Mouse (Mus musculus) midbrain, postnatal 0 days (tissue): ENCODE data around the gene Acss1. TPM values are rescaled to one million over a fixed set of nuclear protein-coding genes. Genes with fewer than 3 reads are reported as not detected.

Experiments used
- ATAC-seq: fragments of 200-750 bp; cut with Nextera tagmentation; 2 replicates; pipeline ENCODE4 v1.8.0; 2017; ENCODE audit warnings: moderate number of reproducible peaks, mild to moderate bottlenecking, moderate TSS enrichment, moderate library complexity; ENCODE audit not compliant: low FRiP score
- DNase-seq: peaks from one replicate; pipeline ENCODE4 v3.0.0-alpha.2; 2015; ENCODE audit warnings: low spot score
- H3K27ac ChIP-seq: fragments of 300-500 bp; sonication (generic); 2 replicates; pipeline ENCODE4 v1.5.1; 2014; ENCODE audit warnings: low read depth, mild to moderate bottlenecking, low read length, mixed read lengths
- H3K27me3 ChIP-seq: fragments of 300-500 bp; sonication (generic); 2 replicates; pipeline ENCODE4 v1.6.1; 2014; ENCODE audit warnings: low read length, control low read depth, mixed read lengths; ENCODE audit not compliant: insufficient read depth
- H3K36me3 ChIP-seq: fragments of 300-500 bp; sonication (generic); 2 replicates; pipeline ENCODE4 v1.6.1; 2014; ENCODE audit warnings: low read length, control low read depth, mixed read lengths; ENCODE audit not compliant: insufficient read depth
- H3K4me1 ChIP-seq: fragments of 300-500 bp; sonication (generic); 2 replicates; pipeline ENCODE4 v1.6.1; 2014; ENCODE audit warnings: mild to moderate bottlenecking, control low read depth, antibody characterized with exemption, low read length, mixed read lengths; ENCODE audit not compliant: insufficient read depth
- H3K4me2 ChIP-seq: fragments of 300-500 bp; sonication (generic); 2 replicates; pipeline ENCODE4 v1.6.1; 2014; ENCODE audit warnings: low read depth, mild to moderate bottlenecking, low read length, mixed read lengths; ENCODE audit not compliant: poor library complexity, severe bottlenecking
- H3K4me3 ChIP-seq: fragments of 300-500 bp; sonication (generic); 2 replicates; pipeline ENCODE4 v1.5.1; 2014; ENCODE audit warnings: low read depth, mild to moderate bottlenecking, low read length, moderate library complexity
- H3K9ac ChIP-seq: fragments of 300-500 bp; sonication (generic); replicated peaks from 2 replicates; pipeline ENCODE4 v1.6.1; 2014; ENCODE audit warnings: mild to moderate bottlenecking, low read length, moderate library complexity, mixed read lengths; ENCODE audit not compliant: poor library complexity, severe bottlenecking
- H3K9me3 ChIP-seq: fragments of 300-500 bp; sonication (generic); 2 replicates; pipeline ENCODE4 v1.6.1; 2016; ENCODE audit warnings: low read length, control low read depth
- CTCF ChIP-seq: IDR thresholded peaks from 2 replicates; pipeline ENCODE4 v1.5.1; 2016; ENCODE audit warnings: antibody characterized with exemption, mild to moderate bottlenecking
- WGBS: fragments of 180-500 bp; shearing (Covaris S2); extraction: QIAGEN DNeasy Blood & Tissue Kit; methylation state at CpG from one replicate; pipeline ENCODE4 v1.1.7; 2014; 5-methylcytosine and 5-hydroxymethylcytosine counted together
- polyA plus RNA-seq: library from polyadenylated mRNA; unstranded; fragments of >200 nt; fragmentation: Nextera tagmentation; extraction: Ambion mirVana; gene quantifications from 2 replicates; pipeline ENCODE4 v1.2.1, GENCODE M21; 2015
- total RNA-seq: library from RNA; depleted of rRNA; stranded (reverse); fragments of >200 nt; gene quantifications from 2 replicates; pipeline ENCODE4 v1.2.3, GENCODE M21; 2014; rRNA removed

Gene Acss1
- total and polyA plus RNA-seq, 2 experiments from 2014 or later = 14.5 to 22.7 TPM

DNA sequence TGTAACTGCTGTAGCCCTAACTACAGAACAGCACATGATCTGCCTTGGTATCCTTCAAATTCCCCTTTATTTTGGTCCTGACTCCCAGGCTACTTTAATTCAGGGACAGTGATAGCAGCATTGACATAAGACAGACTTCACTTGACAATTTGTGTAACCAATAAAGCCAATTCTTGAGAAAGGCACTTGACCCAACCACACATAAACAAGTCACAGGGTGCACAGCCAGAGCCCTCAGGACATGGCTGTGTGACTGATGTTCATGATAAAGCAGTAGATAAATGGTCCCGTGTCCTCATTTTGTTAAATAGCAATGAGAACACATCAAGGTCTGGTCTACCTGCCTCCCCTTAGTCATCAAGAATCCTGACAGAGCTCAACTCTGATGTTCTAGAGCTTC, 88.7 kb downstream of the Acss1 start:
- no peak overlapping the region for H3K4me2 ChIP-seq
- 96% methylated on average over 1 of the region's 1 CpGs for WGBS
- no peaks in the 10 kb centered on the region for H3K27me3 ChIP-seq
- H3K9me3 ChIP-seq = no peaks in the 10 kb centered on the region
- DNase-seq (no peak), ATAC-seq (no peak)
- no peak overlapping the region for H3K4me3 ChIP-seq
- no peak overlapping the region for H3K9ac ChIP-seq
- no peak for TF ChIP-seq CTCF
- no peak overlapping the region for H3K27ac ChIP-seq
- H3K4me1 ChIP-seq = no peaks in the 10 kb centered on the region
- H3K36me3 ChIP-seq = peaks cover 22% of the 10 kb centered on the region

GRCm38 (mm10) chr2:150578603-150579002, 89.7 kb downstream of the Acss1 start:
- TF ChIP-seq CTCF = no peak
- Histone ChIP-seq H3K4me1 (no peaks in the 10 kb centered on the region), H3K4me2 (no peak overlapping the region), H3K9me3 (no peaks in the 10 kb centered on the region), H3K9ac (no peak overlapping the region), H3K27me3 (no peaks in the 10 kb centered on the region), H3K4me3 (no peak overlapping the region), H3K27ac (no peak overlapping the region), H3K36me3 (peaks cover 11% of the 10 kb centered on the region)
- DNase-seq (no peak), ATAC-seq (no peak)
- WGBS = 86% methylated on average over 5 of the region's 5 CpGs

DNA sequence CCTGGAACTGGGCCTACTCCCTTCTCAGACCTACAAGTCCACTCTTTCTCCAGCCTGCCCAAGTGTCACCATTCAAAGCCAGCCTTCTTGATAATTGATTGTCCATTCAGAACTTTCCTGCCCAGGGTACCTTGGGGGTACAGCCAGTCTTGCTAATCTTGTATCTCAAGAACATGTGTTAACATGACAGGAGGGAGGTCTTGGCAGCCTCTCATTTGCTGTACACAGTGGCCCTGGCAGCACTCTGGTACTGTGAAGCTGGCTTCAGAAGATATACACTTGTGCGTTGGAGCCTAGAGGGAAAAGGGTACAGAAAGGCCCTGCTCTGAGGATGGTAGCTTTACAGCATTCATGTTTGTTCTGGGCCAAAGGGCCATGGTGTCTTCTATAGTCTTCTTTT, 92.0 kb downstream of the Acss1 start:
- Histone ChIP-seq H3K9ac (no peak overlapping the region), H3K9me3 (no peaks in the 10 kb centered on the region), H3K4me1 (no peaks in the 10 kb centered on the region), H3K27me3 (no peaks in the 10 kb centered on the region), H3K4me2 (no peak overlapping the region), H3K36me3 (0 out of 2 replicates have a peak, but pooled peaks cover 5% of the 10 kb centered on the region), H3K4me3 (no peak overlapping the region), H3K27ac (no peak overlapping the region)
- no peak for DNase-seq
- no peak for ATAC-seq
- WGBS = 100% methylated on average over 1 of the region's 1 CpGs
- TF ChIP-seq CTCF = no peak

GRCm38 (mm10) chr2:150572463-150572862, 95.8 kb downstream of the Acss1 start:
- WGBS = 96% methylated on average over 3 of the region's 3 CpGs
- no peak for TF ChIP-seq CTCF

GRCm38 (mm10) chr2:150570761-150571160, 97.5 kb downstream of the Acss1 start:
- H3K4me3 ChIP-seq = no peak overlapping the region
- no peak for TF ChIP-seq CTCF
- 86% methylated on average over 2 of the region's 2 CpGs for WGBS
- no peak overlapping the region for H3K27ac ChIP-seq
- H3K9me3 ChIP-seq = no peaks in the 10 kb centered on the region
- H3K27me3 ChIP-seq = no peaks in the 10 kb centered on the region
- H3K4me2 ChIP-seq = no peak overlapping the region
- H3K4me1 ChIP-seq = no peaks in the 10 kb centered on the region
- no peak for ATAC-seq
- no peak overlapping the region for H3K9ac ChIP-seq
- no peak for DNase-seq
- no peaks in the 10 kb centered on the region for H3K36me3 ChIP-seq

More at GRCm38 (mm10) chr2:150572463-150572862, 95.8 kb downstream of the Acss1 start:
- Histone ChIP-seq H3K9ac (no peak overlapping the region), H3K27me3 (no peaks in the 10 kb centered on the region), H3K9me3 (no peaks in the 10 kb centered on the region), H3K36me3 (0 out of 2 replicates have a peak, but pooled peaks cover 5% of the 10 kb centered on the region), H3K4me3 (no peak overlapping the region), H3K4me2 (no peak overlapping the region), H3K27ac (no peak overlapping the region), H3K4me1 (no peaks in the 10 kb centered on the region)
- DNase-seq (no peak), ATAC-seq (no peak)

DNA sequence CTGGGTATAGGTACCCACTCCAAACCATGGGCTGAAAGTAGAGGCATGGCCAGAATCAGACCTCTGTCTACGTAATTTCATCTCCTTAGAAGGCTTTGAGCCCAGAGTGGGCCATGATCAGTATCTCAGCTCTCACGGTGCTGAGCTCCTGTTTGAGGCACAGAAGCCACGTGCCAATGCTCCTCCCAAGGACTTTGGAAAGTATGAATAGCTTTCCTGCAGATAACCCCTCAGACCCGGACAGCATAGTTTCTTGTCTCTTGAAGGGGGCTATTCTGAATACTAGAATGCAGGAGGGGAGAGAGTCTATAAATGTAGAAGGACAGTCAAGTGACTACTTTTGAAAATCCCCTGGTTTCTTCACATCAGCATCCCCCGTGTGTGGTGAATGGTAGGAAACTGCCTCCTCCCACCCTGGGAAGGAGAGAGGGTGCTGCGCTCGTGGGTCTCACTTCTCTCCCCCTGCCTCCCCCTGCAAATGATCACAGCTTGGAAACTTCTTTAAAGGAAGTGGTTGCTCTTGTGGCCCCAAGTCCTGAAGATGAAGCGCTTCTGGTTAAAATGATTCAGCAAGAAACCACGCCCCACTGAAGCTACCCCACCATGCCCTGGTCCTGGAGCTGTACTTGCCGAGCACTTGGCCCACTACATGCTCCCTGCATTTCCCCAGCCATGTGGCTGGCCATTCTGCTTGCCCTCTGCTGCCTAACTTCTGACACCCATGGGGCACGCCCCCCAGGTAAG, 98.3 kb downstream of the Acss1 start, which contains the start of gene Cst7:
Gene Cst7, plus strand, starts transcription at position 569 of the 744 bp plus-strand sequence.
- no peaks in the 10 kb centered on the region for H3K27me3 ChIP-seq
- 83% methylated on average over 11 of the region's 11 CpGs for WGBS
- no peak within 1 kb of the TSS for H3K4me3 ChIP-seq
- DNase-seq (no peak), ATAC-seq (no peak)
- H3K27ac ChIP-seq = no peak within 1 kb of the TSS
- H3K9me3 ChIP-seq = no peaks in the 10 kb centered on the region
- TF ChIP-seq CTCF = no peak
- no peaks in the 10 kb centered on the region for H3K36me3 ChIP-seq
- H3K4me1 ChIP-seq = no peaks in the 10 kb centered on the region
- H3K4me2 ChIP-seq = no peak within 1 kb of the TSS
- H3K9ac ChIP-seq = no peak within 1 kb of the TSS

Other genes starting within 250 kb of the Acss1 start
- gene Zfp442, start 217.0 kb downstream of the Acss1 start, total RNA-seq = 4.4 and 5.2 TPM in 2 replicates
- gene Zfp442, start 217.0 kb downstream of the Acss1 start, polyA plus RNA-seq = 4.5 and 5.1 TPM in 2 replicates
- 0.19 and 0.27 TPM in 2 replicates for gene Zfp345, start 183.4 kb downstream of the Acss1 start, total RNA-seq
- gene Zfp345, start 183.4 kb downstream of the Acss1 start, polyA plus RNA-seq = 0.12 TPM in 1 of 2 replicates, not detected in the other
- gene Cst7, start 98.1 kb downstream of the Acss1 start, total RNA-seq = 0.49 TPM in 1 of 2 replicates, not detected in the other
- 0.47 TPM in 1 of 2 replicates, not detected in the other for gene Cst7, start 98.1 kb downstream of the Acss1 start, polyA plus RNA-seq
- 33.1 and 34.6 TPM in 2 replicates for gene Apmap, start 59.9 kb downstream of the Acss1 start, total RNA-seq
- 50.3 and 52.2 TPM in 2 replicates for gene Apmap, start 59.9 kb downstream of the Acss1 start, polyA plus RNA-seq
- gene Vsx1, start 20.9 kb upstream of the Acss1 start, total RNA-seq = 0.14 TPM in 1 of 2 replicates, not detected in the other
- 0.07 and 0.11 TPM in 2 replicates for gene Vsx1, start 20.9 kb upstream of the Acss1 start, polyA plus RNA-seq
- gene Entpd6, start 80.5 kb upstream of the Acss1 start, total RNA-seq = 101 and 103 TPM in 2 replicates
- 85.0 and 91.0 TPM in 2 replicates for gene Entpd6, start 80.5 kb upstream of the Acss1 start, polyA plus RNA-seq
- 228 and 281 TPM in 2 replicates for gene Pygb, start 118.2 kb upstream of the Acss1 start, total RNA-seq
- 124 and 136 TPM in 2 replicates for gene Pygb, start 118.2 kb upstream of the Acss1 start, polyA plus RNA-seq
- gene Abhd12, start 236.2 kb upstream of the Acss1 start, total RNA-seq = 156 and 167 TPM in 2 replicates
- 144 and 156 TPM in 2 replicates for gene Abhd12, start 236.2 kb upstream of the Acss1 start, polyA plus RNA-seq
- gene Gins1, start 236.9 kb upstream of the Acss1 start, total RNA-seq = 4.2 and 5.7 TPM in 2 replicates
- gene Gins1, start 236.9 kb upstream of the Acss1 start, polyA plus RNA-seq = 7.1 and 7.8 TPM in 2 replicates